Mouse (Mus musculus): ENCODE data around the gene Ttll5.

- TF ChIP-seq CTCF (IDR thresholded peaks at IDR 0.05; ENCODE audit: borderline replicate concordance, extremely low read depth, insufficient read depth, insufficient read length) (no peak), POLR2A (IDR thresholded peaks at IDR 0.05; ENCODE audit: borderline replicate concordance, extremely low read depth, insufficient read depth, insufficient read length, poor library complexity, severe bottlenecking) (no peak)
Measured at GRCm38 (mm10) chr12:86104297-86104696, 279.8 kb downstream of the Ttll5 start.

All from brain, embryonic 14.5 days (tissue).